Mouse (Mus musculus): ENCODE results near the gene Gse1. TPM values are rescaled to one million over a fixed set of nuclear protein-coding genes. Genes with fewer than 3 reads are reported as not detected.

Gse1 gene
- polyA plus RNA-seq, 1 experiment: 14.7 TPM

- Histone ChIP-seq H3K4me3 (no peak overlapping the region), H3K27me3 (ENCODE audit: control insufficient read depth, insufficient read depth, insufficient read length) (no peaks in the 10 kb centered on the region), H3K79me2 (ENCODE audit: control insufficient read depth, insufficient read depth) (peaks cover 5% of the 10 kb centered on the region), H3ac (ENCODE audit: control insufficient read depth, insufficient read length) (no peak overlapping the region), H3K4me2 (ENCODE audit: low read depth) (no peak overlapping the region), H3K36me3 (ENCODE audit: control insufficient read depth, insufficient read depth) (no peaks in the 10 kb centered on the region)
- TF ChIP-seq CEBPB (IDR thresholded peaks at IDR 0.05; ENCODE audit: insufficient read depth, poor library complexity, severe bottlenecking): no peak
- no peak for TF ChIP-seq POLR2A (IDR thresholded peaks at IDR 0.05; ENCODE audit: insufficient read length, low read depth)
- TF ChIP-seq MYOD1 (IDR thresholded peaks at IDR 0.05; ENCODE audit: control insufficient read depth in 1 of 3, insufficient read length in 2 of 3, low read depth in 2 of 3): peak in 1 of 3 experiments; percentile 21
- TF ChIP-seq USF1 (IDR thresholded peaks at IDR 0.05; ENCODE audit: low read depth): no peak
These were observed 301.0 kb downstream of the Gse1 start for GRCm38 (mm10) chr8:120529226-120529625.

GRCm38 (mm10) chr8:120530954-120531656 lies 302.8 kb downstream of the Gse1 start:
- no peaks in the 10 kb centered on the region for H3K27me3 ChIP-seq (ENCODE audit: control insufficient read depth, insufficient read depth, insufficient read length)
- no peak overlapping the region for H3K4me2 ChIP-seq (ENCODE audit: low read depth)
- H3K4me3 ChIP-seq: no peak overlapping the region
- no peaks in the 10 kb centered on the region for H3K36me3 ChIP-seq (ENCODE audit: control insufficient read depth, insufficient read depth)
- H3K79me2 ChIP-seq (ENCODE audit: control insufficient read depth, insufficient read depth): no peaks in the 10 kb centered on the region
- TF ChIP-seq MYOG (IDR thresholded peaks at IDR 0.05; ENCODE audit: control insufficient read depth in 1 of 3, insufficient read depth in 1 of 3, insufficient read length in 2 of 3, low read depth in 2 of 3) (no peak), REST (IDR thresholded peaks at IDR 0.05; ENCODE audit: insufficient read depth, insufficient read length) (no peak), POLR2AphosphoS2 (IDR thresholded peaks at IDR 0.05; ENCODE audit: insufficient read length, low read depth) (no peak), CEBPB (IDR thresholded peaks at IDR 0.05; ENCODE audit: insufficient read depth, poor library complexity, severe bottlenecking) (no peak), POLR2A (IDR thresholded peaks at IDR 0.05; ENCODE audit: insufficient read length, low read depth) (no peak), SRF (IDR thresholded peaks at IDR 0.05; ENCODE audit: control insufficient read depth, insufficient read length, low read depth) (no peak), USF1 (IDR thresholded peaks at IDR 0.05; ENCODE audit: low read depth) (no peak), TCF12 (IDR thresholded peaks at IDR 0.05; ENCODE audit: insufficient read depth, poor library complexity, severe bottlenecking) (no peak), MAX (IDR thresholded peaks at IDR 0.05; ENCODE audit: low read depth) (no peak), TCF3 (IDR thresholded peaks at IDR 0.05; ENCODE audit: insufficient read length, low read depth) (no peak), MYOD1 (IDR thresholded peaks at IDR 0.05; ENCODE audit: control insufficient read depth in 1 of 3, insufficient read length in 2 of 3, low read depth in 2 of 3) (no peak), E2F4 (IDR thresholded peaks at IDR 0.05; ENCODE audit: insufficient read depth) (no peak)
- no peak overlapping the region for H3ac ChIP-seq (ENCODE audit: control insufficient read depth, insufficient read length)

GRCm38 (mm10) chr8:120531775-120532516 lies 303.7 kb downstream of the Gse1 start:
- Histone ChIP-seq H3K27me3 (ENCODE audit: control insufficient read depth, insufficient read depth, insufficient read length) (no peaks in the 10 kb centered on the region), H3K79me2 (ENCODE audit: control insufficient read depth, insufficient read depth) (no peaks in the 10 kb centered on the region), H3ac (ENCODE audit: control insufficient read depth, insufficient read length) (no peak overlapping the region), H3K4me2 (ENCODE audit: low read depth) (peak overlapping the region; percentile 40), H3K4me3 (no peak overlapping the region), H3K36me3 (ENCODE audit: control insufficient read depth, insufficient read depth) (no peaks in the 10 kb centered on the region)
- TF ChIP-seq TCF12 (IDR thresholded peaks at IDR 0.05; ENCODE audit: insufficient read depth, poor library complexity, severe bottlenecking) (no peak), CEBPB (IDR thresholded peaks at IDR 0.05; ENCODE audit: insufficient read depth, poor library complexity, severe bottlenecking) (no peak), MAX (IDR thresholded peaks at IDR 0.05; ENCODE audit: low read depth) (no peak), MYOD1 (IDR thresholded peaks at IDR 0.05; ENCODE audit: control insufficient read depth in 1 of 3, insufficient read length in 2 of 3, low read depth in 2 of 3) (peak in 1 of 3 experiments; percentile 36), POLR2AphosphoS2 (IDR thresholded peaks at IDR 0.05; ENCODE audit: insufficient read length, low read depth) (no peak), MYOG (IDR thresholded peaks at IDR 0.05; ENCODE audit: control insufficient read depth in 1 of 3, insufficient read depth in 1 of 3, insufficient read length in 2 of 3, low read depth in 2 of 3) (peak in 1 of 3 experiments; percentile 60), POLR2A (IDR thresholded peaks at IDR 0.05; ENCODE audit: insufficient read length, low read depth) (no peak), USF1 (IDR thresholded peaks at IDR 0.05; ENCODE audit: low read depth) (no peak)

GRCm38 (mm10) chr8:120532517-120533215 lies 304.4 kb downstream of the Gse1 start:
- no peak overlapping the region for H3ac ChIP-seq (ENCODE audit: control insufficient read depth, insufficient read length)
- H3K27me3 ChIP-seq (ENCODE audit: control insufficient read depth, insufficient read depth, insufficient read length): no peaks in the 10 kb centered on the region
- TF ChIP-seq MYOG (IDR thresholded peaks at IDR 0.05; ENCODE audit: control insufficient read depth in 1 of 3, insufficient read depth in 1 of 3, insufficient read length in 2 of 3, low read depth in 2 of 3) (peak in 1 of 3 experiments; percentile 49), CEBPB (IDR thresholded peaks at IDR 0.05; ENCODE audit: insufficient read depth, poor library complexity, severe bottlenecking) (no peak), POLR2AphosphoS2 (IDR thresholded peaks at IDR 0.05; ENCODE audit: insufficient read length, low read depth) (no peak), SRF (IDR thresholded peaks at IDR 0.05; ENCODE audit: control insufficient read depth, insufficient read length, low read depth) (no peak), E2F4 (IDR thresholded peaks at IDR 0.05; ENCODE audit: insufficient read depth) (no peak), TCF12 (IDR thresholded peaks at IDR 0.05; ENCODE audit: insufficient read depth, poor library complexity, severe bottlenecking) (no peak), USF1 (IDR thresholded peaks at IDR 0.05; ENCODE audit: low read depth) (no peak), TCF3 (IDR thresholded peaks at IDR 0.05; ENCODE audit: insufficient read length, low read depth) (no peak), REST (IDR thresholded peaks at IDR 0.05; ENCODE audit: insufficient read depth, insufficient read length) (no peak), MYOD1 (IDR thresholded peaks at IDR 0.05; ENCODE audit: control insufficient read depth in 1 of 3, insufficient read length in 2 of 3, low read depth in 2 of 3) (peak in 2 of 3 experiments; percentile 18 to 51), POLR2A (IDR thresholded peaks at IDR 0.05; ENCODE audit: insufficient read length, low read depth) (no peak), MAX (IDR thresholded peaks at IDR 0.05; ENCODE audit: low read depth) (no peak)
- H3K4me3 ChIP-seq: no peak overlapping the region
- no peaks in the 10 kb centered on the region for H3K36me3 ChIP-seq (ENCODE audit: control insufficient read depth, insufficient read depth)
- peak overlapping the region; percentile 40 for H3K4me2 ChIP-seq (ENCODE audit: low read depth)
- no peaks in the 10 kb centered on the region for H3K79me2 ChIP-seq (ENCODE audit: control insufficient read depth, insufficient read depth)

All from myocyte (in vitro differentiated cells).